Mouse (Mus musculus) liver, embryonic 14.5 days (tissue): ENCODE data around the gene Mybbp1a. TPM values are rescaled to one million over a fixed set of nuclear protein-coding genes. Genes with fewer than 3 reads are reported as not detected.
A peak's percentile ranks its signal among the peaks of the same experiment; 100 is the strongest.

Source experiments
- ATAC-seq: fragments of 200-750 bp; cut with Nextera tagmentation; 2 replicates; pipeline ENCODE4 v1.8.0; 2017; ENCODE audit warnings: moderate number of reproducible peaks, mild to moderate bottlenecking, moderate library complexity; ENCODE audit not compliant: insufficient read depth
- DNase-seq, 3 experiments: peaks; one replicate each; pipeline ENCODE4 v3.0.0-alpha.2; 2012 to 2013; ENCODE audit warnings: low read depth in 3 of 3, low spot score in 3 of 3
- H3K27ac ChIP-seq: fragments of 300-500 bp; sonication (generic); 2 replicates; pipeline ENCODE4 v1.5.1; 2014; ENCODE audit warnings: moderate library complexity, mild to moderate bottlenecking, control low read depth, inconsistent platforms
- H3K27me3 ChIP-seq: fragments of 300-500 bp; sonication (generic); 2 replicates; pipeline ENCODE4 v1.6.1; 2014; ENCODE audit warnings: mild to moderate bottlenecking, low read length, moderate library complexity; ENCODE audit not compliant: control insufficient read depth, insufficient read depth
- H3K36me3 ChIP-seq: fragments of 300-500 bp; sonication (generic); replicated peaks from 2 replicates; pipeline ENCODE4 v1.6.1; 2014; ENCODE audit warnings: low read depth; ENCODE audit not compliant: control insufficient read depth, insufficient read depth
- H3K4me1 ChIP-seq, 2 experiments: fragments of 200-500 bp in 1 of 2; fragments of 300-500 bp in 1 of 2; sonication (generic) in 1 of 2; replicated peaks; 2 replicates each; pipeline ENCODE4 v1.6.1; 2012 to 2014; ENCODE audit warnings: antibody characterized with exemption in 1 of 2, inconsistent platforms in 1 of 2, low read length in 1 of 2; ENCODE audit not compliant: control insufficient read depth in 2 of 2, insufficient read depth in 2 of 2
- H3K4me2 ChIP-seq: fragments of 300-500 bp; sonication (generic); 2 replicates; pipeline ENCODE4 v1.6.1; 2014; ENCODE audit warnings: low read depth, mild to moderate bottlenecking, control low read depth, moderate library complexity
- H3K4me3 ChIP-seq, 2 experiments: fragments of 200-500 bp in 1 of 2; fragments of 300-500 bp in 1 of 2; sonication (generic) in 1 of 2; 2 replicates each; pipeline ENCODE4 v1.5.1; 2012 to 2014; ENCODE audit warnings: low read depth in 2 of 2, low read length in 2 of 2, mild to moderate bottlenecking in 2 of 2, control low read depth in 1 of 2, inconsistent platforms in 1 of 2, moderate library complexity in 1 of 2; ENCODE audit not compliant: insufficient read depth in 1 of 2
- H3K9ac ChIP-seq: fragments of 300-500 bp; sonication (generic); replicated peaks from 2 replicates; pipeline ENCODE4 v1.6.1; 2014; ENCODE audit warnings: mild to moderate bottlenecking, control low read depth, moderate library complexity
- H3K9me3 ChIP-seq: fragments of 300-500 bp; sonication (generic); 2 replicates; pipeline ENCODE4 v1.6.1; 2016; ENCODE audit warnings: low read length, mixed read lengths; ENCODE audit not compliant: control insufficient read depth
- CTCF ChIP-seq: IDR thresholded peaks from 2 replicates; pipeline ENCODE4 v1.5.1; 2016; ENCODE audit warnings: antibody characterized with exemption, low read depth, control low read depth
- EP300 ChIP-seq: IDR thresholded peaks from 2 replicates; pipeline ENCODE4 v1.6.1; 2016; ENCODE audit warnings: antibody characterized with exemption, low read depth
- WGBS: fragments of 180-500 bp; shearing (Covaris S2); extraction: QIAGEN DNeasy Blood & Tissue Kit; methylation state at CpG from one replicate; pipeline ENCODE4 v1.1.7; 2014; ENCODE audit not compliant: insufficient replicate concordance; 5-methylcytosine and 5-hydroxymethylcytosine counted together
- polyA plus RNA-seq, 2 experiments: library from polyadenylated mRNA; depleted of rRNA in 1 of 2; stranded (reverse) in 1 of 2; unstranded in 1 of 2; fragments of >200 nt; fragmentation: Nextera tagmentation in 1 of 2; extraction: Ambion mirVana in 1 of 2; gene quantifications; 2 replicates each; pipeline versions ENCODE4 v1.2.1 to v1.2.3; 2012 to 2014

The Mybbp1a gene
- polyA plus RNA-seq, 2 experiments = 56.3 to 65.5 TPM

DNA sequence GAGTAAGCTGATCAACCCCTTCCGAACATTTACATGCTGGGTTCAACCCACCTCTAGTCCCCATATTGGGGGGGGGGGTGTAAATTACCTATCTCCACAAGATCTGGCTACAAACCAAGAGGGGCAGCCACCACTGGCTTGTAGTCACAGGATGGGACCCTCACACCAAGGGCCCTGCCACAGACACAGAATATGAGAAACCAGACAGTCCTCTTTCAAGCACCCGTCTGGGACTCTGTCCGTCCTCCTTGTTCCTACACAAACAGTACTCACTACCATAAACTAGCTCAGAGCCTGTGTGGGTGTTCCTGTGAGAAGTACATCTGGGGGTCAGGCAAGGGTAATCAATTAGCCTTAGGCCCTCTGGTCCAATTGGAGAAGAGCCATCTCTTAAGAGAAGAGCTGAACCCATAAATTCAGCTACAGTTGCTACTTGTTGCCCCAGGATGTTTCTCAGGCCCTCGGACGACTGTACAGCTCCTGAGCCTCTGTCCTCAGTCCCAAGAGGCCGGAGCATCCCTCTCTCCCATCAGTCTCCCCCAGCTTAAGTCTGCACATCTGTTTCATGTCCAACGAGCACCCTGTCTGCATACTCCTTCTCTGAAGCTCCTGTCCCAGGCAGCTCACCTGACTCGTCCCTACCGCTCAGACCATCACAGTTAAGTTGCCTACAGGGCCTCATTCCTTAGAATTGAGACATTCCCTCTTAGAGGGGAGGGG, 32.5 kb upstream of the Mybbp1a start:
- DNase-seq = no peak
- no peak for ATAC-seq
- TF ChIP-seq CTCF (no peak), EP300 (no peak)
- 70% methylated on average over 9 of the region's 9 CpGs for WGBS
- H3K4me3 ChIP-seq = no peak overlapping the region
- H3K4me2 ChIP-seq = no peak overlapping the region
- H3K9ac ChIP-seq = no peak overlapping the region
- no peaks in the 10 kb centered on the region for H3K9me3 ChIP-seq
- H3K27me3 ChIP-seq = peaks cover 4% of the 10 kb centered on the region
- H3K36me3 ChIP-seq = no peaks in the 10 kb centered on the region
- peaks cover 0 to 18% of the 10 kb centered on the region in 2 experiments; a peak in 2 of 4 replicates for H3K4me1 ChIP-seq
- no peak overlapping the region for H3K27ac ChIP-seq

DNA sequence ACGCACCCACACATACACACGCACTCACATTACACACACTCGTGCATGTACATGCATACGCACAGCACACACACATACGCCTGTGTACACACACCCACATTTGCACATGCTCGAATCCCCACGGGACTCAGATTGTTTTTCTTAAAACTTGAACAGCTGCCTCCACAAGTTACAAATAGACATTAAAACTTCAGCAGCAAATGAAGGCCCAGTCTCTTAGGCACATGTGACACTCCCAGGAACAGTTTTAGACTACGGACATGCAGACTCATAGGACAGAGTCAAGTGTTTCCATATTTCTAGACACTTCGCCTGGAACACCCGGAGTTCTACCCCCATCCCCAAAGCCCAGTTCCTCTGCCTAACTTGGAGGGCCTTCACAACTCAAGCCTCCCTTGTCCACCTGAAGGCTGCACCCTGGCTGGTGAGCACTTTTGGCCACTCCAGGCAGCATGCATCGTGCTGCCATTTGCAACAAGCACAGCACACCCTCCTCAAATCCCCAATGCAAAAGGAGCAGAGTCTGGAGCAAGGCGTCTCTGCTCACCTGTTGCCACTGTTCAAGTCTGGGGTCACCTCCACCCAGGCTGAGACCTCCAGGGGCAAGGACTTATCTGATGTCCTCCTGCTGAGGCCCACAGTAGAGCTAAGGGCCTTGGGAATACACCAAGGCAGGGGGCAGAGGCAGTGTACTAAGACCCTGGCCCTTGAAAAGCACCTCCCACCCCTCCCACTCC, 31.3 kb upstream of the Mybbp1a start:
- TF ChIP-seq CTCF (no peak), EP300 (no peak)
- Histone ChIP-seq H3K36me3 (no peaks in the 10 kb centered on the region), H3K27ac (no peak overlapping the region), H3K27me3 (peaks cover 4% of the 10 kb centered on the region), H3K9me3 (no peaks in the 10 kb centered on the region), H3K9ac (no peak overlapping the region), H3K4me1 (peaks cover 4 to 25% of the 10 kb centered on the region in 2 experiments), H3K4me2 (peak overlapping the region; percentile 20; the same call in 1 of the 2 replicates), H3K4me3 (0 out of 4 replicates have a peak overlapping the region, but pooled peaks of 1 of the 2 experiments have one; percentile 16)
- ATAC-seq (no peak), DNase-seq (no peak)
- 67% methylated on average over 12 of the region's 12 CpGs for WGBS

DNA sequence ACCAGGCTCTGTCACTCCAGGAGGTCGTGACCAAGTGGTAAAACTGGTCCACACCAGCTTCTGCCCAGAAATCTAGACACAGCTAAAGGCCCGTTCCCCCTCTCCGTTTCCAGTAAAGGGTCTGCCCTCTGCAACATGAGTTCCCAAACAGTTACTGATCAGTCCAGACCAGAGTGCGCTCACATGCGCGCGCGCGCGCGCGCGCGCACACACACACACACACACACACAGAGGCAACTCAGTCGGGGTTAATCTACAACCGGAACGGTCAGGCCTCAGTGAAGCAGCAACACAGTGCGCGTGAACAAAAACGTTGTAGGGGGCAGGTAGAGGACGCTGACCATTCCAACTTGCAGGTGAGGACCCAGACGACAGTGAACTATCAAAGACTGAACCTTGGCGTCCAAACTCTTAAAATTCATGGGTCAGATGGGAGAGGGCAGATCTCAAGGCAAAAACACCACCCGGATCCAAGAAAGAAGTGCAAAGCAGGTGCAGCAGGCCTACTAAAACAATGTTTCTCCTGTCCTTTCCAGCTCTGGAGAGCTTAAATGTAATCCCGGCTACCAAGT, 30.5 kb upstream of the Mybbp1a start:
- H3K4me3 ChIP-seq = peak overlapping the region; percentile 42 to 58
- no peaks in the 10 kb centered on the region for H3K9me3 ChIP-seq
- H3K4me2 ChIP-seq = peak overlapping the region; percentile 84
- H3K27me3 ChIP-seq = peaks cover 4% of the 10 kb centered on the region
- 4% methylated on average over 25 of the region's 25 CpGs for WGBS
- no peak overlapping the region for H3K27ac ChIP-seq
- H3K4me1 ChIP-seq = peaks cover 12 to 33% of the 10 kb centered on the region in 2 experiments
- no peak for DNase-seq
- TF ChIP-seq EP300 (no peak), CTCF (no peak)
- H3K36me3 ChIP-seq = no peaks in the 10 kb centered on the region
- ATAC-seq = peak; percentile 27; the same call in 1 of the 2 replicates
- H3K9ac ChIP-seq = no peak overlapping the region

DNA sequence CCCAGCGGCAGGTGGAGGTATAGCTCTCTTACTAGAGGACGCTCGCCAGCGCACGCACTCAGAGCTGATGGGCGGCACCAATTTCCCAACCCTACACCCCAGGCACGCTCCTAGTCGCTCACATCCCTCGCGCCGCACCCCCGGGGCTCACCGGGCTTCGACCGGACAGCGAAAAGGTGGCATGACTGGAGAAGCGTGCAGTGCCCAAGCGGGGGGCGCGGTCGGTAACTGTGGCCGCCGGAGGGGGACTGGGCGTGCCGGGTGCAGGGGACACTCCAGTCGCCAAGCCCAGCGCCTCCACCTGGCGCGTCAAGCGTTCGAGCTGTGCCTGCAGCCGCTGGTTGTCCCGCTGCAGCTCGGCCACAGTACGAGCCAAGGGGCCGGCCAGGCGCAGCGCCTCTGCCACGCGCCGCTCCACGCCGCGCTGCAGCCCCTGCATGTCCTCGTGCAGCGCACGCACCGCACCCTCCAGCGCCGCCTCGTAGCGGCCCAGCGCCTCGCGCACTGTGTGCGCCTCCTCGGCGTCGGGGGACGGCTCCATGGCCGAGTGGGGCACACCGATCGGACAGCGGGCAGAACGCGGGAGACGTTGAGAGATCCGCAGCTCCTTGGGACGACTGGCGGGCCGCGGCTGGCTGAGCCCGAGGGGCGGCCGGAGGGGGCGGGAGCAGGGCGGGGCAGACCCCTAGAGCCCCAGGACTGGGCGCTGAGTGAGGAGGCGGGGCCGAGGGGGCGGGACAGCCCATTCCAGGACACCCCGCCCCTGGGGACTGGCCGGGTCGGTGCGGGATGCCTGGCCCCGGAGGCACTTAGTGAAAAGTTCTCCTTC, 29.8 kb upstream of the Mybbp1a start, which contains the start of gene Smtnl2:
Smtnl2 (minus strand) TSS at position 621 of the 829 bp plus-strand sequence.
- H3K27me3 ChIP-seq = peaks cover 4% of the 10 kb centered on the region
- DNase-seq (peak; percentile 43 to 54 (median 43)), ATAC-seq (peak; percentile 78)
- no peak within 1 kb of the TSS for H3K27ac ChIP-seq
- H3K4me3 ChIP-seq = peak within 1 kb of the TSS; percentile 42 to 58
- no peaks in the 10 kb centered on the region for H3K36me3 ChIP-seq
- H3K9ac ChIP-seq = no peak within 1 kb of the TSS
- TF ChIP-seq EP300 (no peak), CTCF (peak; percentile 44)
- peaks cover 15 to 38% of the 10 kb centered on the region in 2 experiments for H3K4me1 ChIP-seq
- under 1% methylated on average over 84 of the region's 86 CpGs for WGBS
- peak within 1 kb of the TSS; percentile 84 for H3K4me2 ChIP-seq
- no peaks in the 10 kb centered on the region for H3K9me3 ChIP-seq
